Mouse (Mus musculus) limb, embryonic 14.5 days (tissue): ENCODE results near the gene Oip5. TPM values are rescaled to one million over a fixed set of nuclear protein-coding genes. Genes with fewer than 3 reads are reported as not detected.
"Not testable (repeated sequence)": the region's sequence is repeated elsewhere in the genome, so short reads cannot be mapped to it uniquely, and the experiment has no call there.

Source experiments
- ATAC-seq: fragments of 200-750 bp; cut with Nextera tagmentation; 2 replicates; pipeline ENCODE4 v1.8.0; 2017; ENCODE audit warnings: low read depth, moderate number of reproducible peaks, moderate TSS enrichment; ENCODE audit not compliant: low FRiP score
- DNase-seq: peaks from one replicate; pipeline ENCODE4 v3.0.0-alpha.2; 2015; ENCODE audit warnings: low spot score
- H3K27ac ChIP-seq: fragments of 300-500 bp; sonication (generic); replicated peaks from 2 replicates; pipeline ENCODE4 v1.5.1; 2014; ENCODE audit warnings: low read depth, mild to moderate bottlenecking, low read length, moderate library complexity, mixed read lengths
- H3K27me3 ChIP-seq: fragments of 300-500 bp; sonication (generic); 2 replicates; pipeline ENCODE4 v1.6.1; 2014; ENCODE audit warnings: low read length, mixed read lengths; ENCODE audit not compliant: control insufficient read depth, insufficient read depth
- H3K36me3 ChIP-seq: fragments of 300-500 bp; sonication (generic); 2 replicates; pipeline ENCODE4 v1.6.1; 2014; ENCODE audit warnings: mild to moderate bottlenecking, low read length, moderate library complexity, mixed read lengths; ENCODE audit not compliant: control insufficient read depth, insufficient read depth
- H3K4me1 ChIP-seq: fragments of 300-500 bp; sonication (generic); 2 replicates; pipeline ENCODE4 v1.6.1; 2014; ENCODE audit warnings: antibody characterized with exemption, low read length, mixed read lengths; ENCODE audit not compliant: control insufficient read depth, insufficient read depth
- H3K4me2 ChIP-seq: fragments of 300-500 bp; sonication (generic); replicated peaks from 2 replicates; pipeline ENCODE4 v1.6.1; 2014; ENCODE audit warnings: low read depth, mild to moderate bottlenecking, low read length, moderate library complexity; ENCODE audit not compliant: severe bottlenecking
- H3K4me3 ChIP-seq: fragments of 300-500 bp; sonication (generic); replicated peaks from 2 replicates; pipeline ENCODE4 v1.5.1; 2014; ENCODE audit warnings: low read length
- H3K9ac ChIP-seq: fragments of 300-500 bp; sonication (generic); 2 replicates; pipeline ENCODE4 v1.6.1; 2014; ENCODE audit warnings: mild to moderate bottlenecking, low read depth, low read length, moderate library complexity; ENCODE audit not compliant: severe bottlenecking
- H3K9me3 ChIP-seq: fragments of 300-500 bp; sonication (generic); 2 replicates; pipeline ENCODE4 v1.6.1; 2016; ENCODE audit warnings: low read length; ENCODE audit not compliant: control insufficient read depth
- POLR2A ChIP-seq: fragments of 200-500 bp; IDR thresholded peaks from 2 replicates; pipeline ENCODE4 v1.8.0; 2012; ENCODE audit warnings: inconsistent platforms, mild to moderate bottlenecking, moderate library complexity, borderline replicate concordance; ENCODE audit not compliant: insufficient read depth, insufficient read length; ENCODE audit errors: extremely low read depth
- WGBS: fragments of 180-500 bp; shearing (Covaris S2); extraction: QIAGEN DNeasy Blood & Tissue Kit; methylation state at CpG from one replicate; pipeline ENCODE4 v1.1.7; 2014; 5-methylcytosine and 5-hydroxymethylcytosine counted together
- polyA plus RNA-seq, 2 experiments: library from polyadenylated mRNA; depleted of rRNA in 1 of 2; stranded (reverse) in 1 of 2; unstranded in 1 of 2; fragments of >200 nt; fragmentation: Nextera tagmentation in 1 of 2; extraction: Ambion mirVana in 1 of 2; gene quantifications; 2 replicates each; pipeline versions ENCODE4 v1.2.1 to v1.2.3; 2012 to 2014

Gene Oip5
- polyA plus RNA-seq, 2 experiments, result 16.6 to 19.6 TPM

- 97% methylated on average over 5 of the region's 5 CpGs for WGBS
- no peak overlapping the region for H3K4me2 ChIP-seq
Measured at GRCm38 (mm10) chr2:119641214-119641912, 23.1 kb upstream of the Oip5 start.

GRCm38 (mm10) chr2:119636781-119637180, 18.5 kb upstream of the Oip5 start:
- Histone ChIP-seq H3K36me3 (peaks cover 87% of the 10 kb centered on the region), H3K4me2 (no peak overlapping the region), H3K9ac (no peak overlapping the region), H3K27ac (no peak overlapping the region), H3K27me3 (no peaks in the 10 kb centered on the region), H3K4me3 (no peak overlapping the region), H3K4me1 (no peaks in the 10 kb centered on the region), H3K9me3 (no peaks in the 10 kb centered on the region)
- DNase-seq (no peak), ATAC-seq (no peak)
- no peak for TF ChIP-seq POLR2A
- 87% methylated on average over 1 of the region's 1 CpGs for WGBS

More at GRCm38 (mm10) chr2:119641214-119641912, 23.1 kb upstream of the Oip5 start:
- DNase-seq (no peak), ATAC-seq (no peak)
- H3K27me3 ChIP-seq, result no peaks in the 10 kb centered on the region
- peaks cover 84% of the 10 kb centered on the region for H3K36me3 ChIP-seq
- TF ChIP-seq POLR2A, result no peak
- H3K27ac ChIP-seq, result no peak overlapping the region
- no peaks in the 10 kb centered on the region for H3K9me3 ChIP-seq
- no peak overlapping the region for H3K9ac ChIP-seq
- H3K4me3 ChIP-seq, result no peak overlapping the region
- H3K4me1 ChIP-seq, result no peaks in the 10 kb centered on the region

- Histone ChIP-seq H3K9ac (no peak overlapping the region), H3K4me1 (peaks cover 8% of the 10 kb centered on the region; the same call in 1 of the 2 replicates), H3K27me3 (no peaks in the 10 kb centered on the region), H3K27ac (no peak overlapping the region), H3K4me3 (no peak overlapping the region), H3K36me3 (peaks cover 25% of the 10 kb centered on the region), H3K9me3 (no peaks in the 10 kb centered on the region), H3K4me2 (peak overlapping the region; percentile 2; the same call in 1 of the 2 replicates)
- ATAC-seq, result no peak
- TF ChIP-seq POLR2A, result no peak
- no peak for DNase-seq
- WGBS, result 95% methylated on average over 2 of the region's 2 CpGs
Measured at GRCm38 (mm10) chr2:119621302-119621701, 3.0 kb upstream of the Oip5 start.

- H3K27ac ChIP-seq, result 0 out of 2 replicates have a peak overlapping the region, but pooled peaks have one; percentile 53
- H3K4me2 ChIP-seq, result peak overlapping the region; percentile 63
- DNase-seq, ATAC-seq, H3K4me1 ChIP-seq, H3K27me3 ChIP-seq, H3K36me3 ChIP-seq, H3K9me3 ChIP-seq: not testable (repeated sequence)
- H3K4me3 ChIP-seq, result peak overlapping the region; percentile 65
- peak overlapping the region; percentile 55 for H3K9ac ChIP-seq
- 12% methylated on average over 6 of the region's 6 CpGs for WGBS
Measured at GRCm38 (mm10) chr2:119619002-119619401, 733 bp upstream of the Oip5 start.

GRCm38 (mm10) chr2:119617841-119618198, 449 bp downstream of the Oip5 start:
- no peak for TF ChIP-seq POLR2A
- no peak; the same call in 1 of the 2 replicates for ATAC-seq
- H3K27me3 ChIP-seq, result no peaks in the 10 kb centered on the region

More at GRCm38 (mm10) chr2:119617841-119618198, 449 bp downstream of the Oip5 start:
- Histone ChIP-seq H3K27ac (no peak overlapping the region), H3K4me3 (peak overlapping the region; percentile 65), H3K36me3 (no peaks in the 10 kb centered on the region), H3K4me2 (peak overlapping the region; percentile 68), H3K9me3 (no peaks in the 10 kb centered on the region), H3K4me1 (peaks cover 8% of the 10 kb centered on the region; the same call in 1 of the 2 replicates), H3K9ac (peak overlapping the region; percentile 57)
- peak; percentile 7 for DNase-seq
- WGBS, result under 1% methylated on average over 13 of the region's 13 CpGs
